Mouse (Mus musculus) erythroblast, embryonic 14.5 days (primary cell): ENCODE data around the gene Scai.

Source experiments
- GATA1 ChIP-seq: IDR thresholded peaks from 2 replicates; pipeline ENCODE4 v1.6.1; 2012; ENCODE audit warnings: low read length, inconsistent platforms, mixed read lengths
- TAL1 ChIP-seq: IDR thresholded peaks from 3 replicates; pipeline ENCODE4 v1.6.1; 2012; ENCODE audit warnings: low read length, inconsistent platforms, mixed read lengths

- TF ChIP-seq TAL1 (no peak), GATA1 (no peak)
These were observed 80.0 kb downstream of the Scai start for GRCm38 (mm10) chr2:39110514-39110913.
